Mouse (Mus musculus) kidney, adult 11 months (tissue): ENCODE data around the gene Ccdc3.
A peak's percentile ranks its signal among the peaks of the same experiment; 100 is the strongest.
"Not testable (repeated sequence)": the region's sequence is repeated elsewhere in the genome, so short reads cannot be mapped to it uniquely, and the experiment has no call there.

Source experiments
- DNase-seq: peaks from one replicate; pipeline ENCODE4 v3.0.0; 2022

Ccdc3 gene

DNA sequence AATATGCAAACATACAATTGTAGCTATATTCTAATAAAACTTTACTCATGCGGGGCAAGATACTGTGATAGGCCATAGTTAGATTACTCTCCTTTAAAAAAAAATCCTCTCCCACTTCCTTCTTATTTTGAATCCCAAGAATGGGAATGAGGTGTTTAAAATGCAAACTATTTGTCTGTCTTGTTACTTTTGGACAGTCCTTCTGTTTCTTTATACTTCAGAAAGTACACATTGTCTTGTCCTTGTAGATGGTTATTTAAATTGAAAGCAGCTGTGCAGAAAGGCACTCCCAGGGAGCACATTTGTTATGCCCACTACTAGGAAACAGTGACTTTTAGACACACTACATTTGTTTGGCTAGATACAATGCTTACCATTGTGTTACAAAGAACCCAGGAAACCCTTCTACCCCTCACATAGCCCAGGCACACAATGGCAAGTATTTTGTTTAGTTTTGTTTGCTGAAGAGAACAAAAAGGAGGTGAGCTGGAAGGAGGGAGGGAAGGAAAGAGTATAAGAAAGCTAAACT is 82.3 kb downstream of the Ccdc3 start:
- DNase-seq: no peak

DNA sequence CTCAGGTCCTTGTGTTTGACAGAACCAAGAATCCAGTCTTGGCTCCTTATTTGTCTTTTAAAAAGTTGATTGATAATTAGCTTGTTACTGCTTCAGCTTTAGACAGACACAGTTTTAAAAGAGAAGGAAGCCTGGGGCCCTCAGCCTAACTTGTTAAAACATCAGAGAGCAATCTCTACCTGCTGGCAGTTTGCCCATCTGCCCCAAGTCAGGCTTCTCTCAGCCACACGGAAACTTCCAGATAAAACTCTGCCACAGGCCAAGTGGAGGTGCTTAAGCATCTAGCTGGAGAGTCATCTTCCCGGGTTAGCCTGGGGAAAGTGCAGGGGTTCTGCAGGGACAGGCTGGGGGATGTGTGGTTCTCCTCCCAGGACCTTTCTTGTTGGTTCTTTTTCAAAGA is 85.0 kb downstream of the Ccdc3 start:
- no peak for DNase-seq

- no peak for DNase-seq
Observed at GRCm38 (mm10) chr2:5236846-5237482, 99.4 kb downstream of the Ccdc3 start.

DNA sequence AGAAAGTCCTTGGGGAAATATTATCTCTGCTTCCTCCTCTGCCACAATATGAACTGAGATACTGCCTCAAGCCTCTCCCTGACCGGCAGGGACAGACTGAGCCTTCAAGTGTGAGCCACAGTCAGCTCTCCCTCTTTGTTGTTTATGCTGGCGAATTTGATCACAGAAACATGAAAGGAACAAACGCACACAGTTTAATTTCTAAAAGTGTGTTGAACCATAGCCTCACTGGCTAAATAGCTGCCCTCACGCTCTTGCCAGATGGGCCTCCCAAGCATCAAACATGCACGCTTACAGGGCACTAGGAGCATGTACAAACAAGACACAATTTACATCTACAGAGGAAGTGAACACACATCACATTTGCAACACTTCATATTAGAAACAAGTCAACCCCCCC is 100.3 kb downstream of the Ccdc3 start:
- no peak for DNase-seq

- DNase-seq: no peak
Observed at GRCm38 (mm10) chr2:5239492-5239891, 101.9 kb downstream of the Ccdc3 start.

- peak; percentile 28 for DNase-seq
Observed at GRCm38 (mm10) chr2:5241469-5241897, 103.9 kb downstream of the Ccdc3 start.

GRCm38 (mm10) chr2:5249199-5249598 is 111.6 kb downstream of the Ccdc3 start:
- DNase-seq: not testable (repeated sequence)

DNA sequence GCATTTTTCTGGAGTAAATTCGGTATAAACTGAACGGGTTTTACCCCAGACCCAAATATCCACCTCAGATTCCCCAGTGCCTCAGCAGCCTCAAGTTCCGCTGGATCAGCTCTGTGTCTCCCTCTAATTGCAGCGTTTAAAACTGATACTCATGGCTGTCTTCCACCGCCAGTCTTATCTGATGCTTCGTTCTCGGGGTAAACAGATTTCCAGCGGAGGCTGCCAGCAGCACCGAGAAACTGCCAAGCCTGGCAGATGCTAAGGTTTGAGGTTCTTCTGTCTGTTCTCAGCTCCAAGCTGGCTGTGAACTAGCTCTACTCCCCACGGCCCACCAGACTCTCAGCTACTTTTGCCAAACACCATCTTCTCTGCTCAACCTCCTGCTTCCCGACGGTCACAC is 112.4 kb downstream of the Ccdc3 start:
- no peak for DNase-seq

DNA sequence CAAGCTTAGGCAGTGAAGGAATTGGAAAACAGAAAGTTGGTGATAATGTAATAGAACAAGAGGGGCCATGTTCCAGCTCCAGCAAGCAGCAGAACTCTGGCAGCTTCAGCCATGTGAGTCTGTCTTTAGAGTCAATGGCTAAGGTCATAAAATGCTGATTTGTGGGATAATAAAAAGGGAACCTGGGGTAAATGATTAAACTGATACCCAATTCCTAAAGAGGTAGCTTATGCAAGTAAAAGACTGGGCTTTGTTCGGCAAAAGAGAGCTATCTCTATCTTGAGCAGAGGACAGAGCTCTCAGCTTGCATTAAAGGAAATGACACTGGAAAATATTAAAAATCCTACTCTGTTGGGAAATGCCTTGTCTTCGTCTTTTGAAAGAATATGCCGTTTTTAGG is 120.7 kb downstream of the Ccdc3 start:
- no peak for DNase-seq

DNA sequence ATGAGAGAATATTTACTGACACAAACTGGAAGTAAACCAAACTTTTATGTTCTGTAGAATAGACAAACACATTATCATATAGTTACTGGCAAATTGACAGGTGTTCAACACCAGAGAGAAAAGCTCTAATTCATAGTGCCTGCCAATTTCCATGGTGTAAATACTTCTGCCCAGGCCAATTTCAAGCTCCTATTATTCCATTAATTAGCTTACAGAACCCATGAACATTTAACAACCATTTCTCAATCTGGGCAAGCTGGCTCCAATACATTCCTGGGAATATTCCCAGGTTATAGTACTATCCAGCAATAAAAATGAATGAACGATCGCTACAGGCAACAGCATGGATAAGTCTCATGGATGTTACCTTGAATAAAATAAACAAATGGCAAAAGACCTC is 124.7 kb downstream of the Ccdc3 start:
- DNase-seq: no peak

DNA sequence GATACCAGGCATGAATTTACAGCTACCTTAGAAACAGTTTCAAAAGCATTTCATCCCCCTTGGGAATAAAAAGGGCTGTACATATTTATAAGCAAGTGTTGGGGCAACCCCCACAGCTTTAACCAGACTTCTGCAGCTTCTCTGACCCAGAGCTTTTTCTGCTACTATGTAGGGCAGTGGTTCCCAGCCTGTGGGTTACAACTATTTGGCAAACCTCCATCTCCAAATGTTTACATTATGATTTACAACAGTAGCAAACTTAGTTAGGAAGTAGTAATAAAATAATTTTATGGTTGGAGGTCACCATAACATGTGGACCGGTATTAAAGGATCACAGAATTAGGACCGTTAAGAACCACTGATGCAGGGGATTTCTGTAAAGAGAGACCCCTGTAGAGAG is 130.4 kb downstream of the Ccdc3 start:
- no peak for DNase-seq
